In the genomic region with DNA sequence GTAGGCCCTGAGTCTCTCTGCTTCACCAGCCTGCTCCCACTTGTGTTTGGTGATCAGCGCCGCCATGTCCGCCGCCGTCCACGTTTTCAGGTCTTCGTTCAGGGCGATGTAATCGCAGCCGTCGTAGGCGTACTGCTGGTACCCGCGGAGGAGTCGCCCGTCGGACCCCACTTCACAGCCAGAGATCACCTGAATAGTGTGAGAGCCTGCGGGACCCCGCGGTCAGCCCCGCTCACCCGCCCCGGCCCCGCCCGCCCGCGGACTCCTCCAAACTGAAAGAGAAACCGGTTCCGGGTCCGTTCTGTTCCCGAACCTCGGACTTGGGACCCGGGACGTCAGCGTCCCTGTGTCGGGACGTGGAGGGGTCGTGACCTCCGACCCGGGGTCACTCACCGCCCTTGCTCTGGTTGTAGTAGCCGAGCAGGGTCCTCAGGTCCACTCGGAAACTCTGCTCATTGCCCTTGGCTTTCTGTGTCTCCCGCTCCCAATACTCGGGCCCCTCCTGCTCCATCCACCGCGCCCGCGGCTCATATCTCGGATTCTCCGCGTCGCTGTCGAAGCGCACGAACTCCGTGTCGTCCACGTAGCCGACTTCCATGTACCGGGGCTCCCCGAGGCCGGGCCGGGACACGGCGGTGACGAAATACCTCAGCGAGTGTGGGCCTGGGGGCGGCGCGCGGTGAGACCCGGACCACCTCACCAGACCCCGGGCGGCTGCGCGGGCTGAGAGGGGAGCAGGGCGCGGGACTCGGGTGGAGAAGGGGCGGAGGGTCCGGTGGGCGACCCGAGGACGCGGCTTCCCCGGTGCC, we compare ENCODE assay signal across 8 mouse cellular contexts. TPM values are rescaled to one million over a fixed set of nuclear protein-coding genes. Genes with fewer than 3 reads are reported as not detected.
DNase-seq lines count a peak whose midpoint lies in the region; ATAC-seq and TF ChIP-seq lines count a peak whose summit lies in the region.

No protein-coding gene starts in this region.

- H3K9me3 ChIP-seq in heart, embryonic 16.5 days (replicated peaks; ENCODE audit: control insufficient read depth, low read length), result 0 out of 2 replicates have a peak, but pooled peaks cover 2% of the 10 kb centered on the region
- H3K9me3 ChIP-seq in midbrain, embryonic 13.5 days, result no peaks in the 10 kb centered on the region

- peak overlapping the region; percentile 80 for H3K9ac ChIP-seq in heart, embryonic 16.5 days (ENCODE audit: low read length)
- H3K9ac ChIP-seq in midbrain, embryonic 13.5 days (replicated peaks), result peak overlapping the region; percentile 62

- intact Hi-C loops in gastrocnemius, adult 2 months (cut with DNase I), result no loop called here
- intact Hi-C loops in gastrocnemius, postnatal 36 days (cut with DNase I), result no loop called here

- no peaks in the 10 kb centered on the region; the same call in 1 of the 2 replicates for H3K27me3 ChIP-seq in heart, embryonic 16.5 days (ENCODE audit: control insufficient read depth, insufficient read depth, low read length)
- H3K27me3 ChIP-seq in midbrain, embryonic 13.5 days, result peaks cover 39% of the 10 kb centered on the region

- H3K36me3 ChIP-seq in heart, embryonic 16.5 days (ENCODE audit: control insufficient read depth, insufficient read depth), result no peaks in the 10 kb centered on the region
- no peaks in the 10 kb centered on the region for H3K36me3 ChIP-seq in midbrain, embryonic 13.5 days

- no peak for TF ChIP-seq POLR2A in bone marrow, adult 2 months (IDR thresholded peaks at IDR 0.05; ENCODE audit: borderline replicate concordance, control insufficient read depth, low read depth, low read length)

- no peaks in the 10 kb centered on the region; the same call in 1 of the 2 replicates for H3K4me1 ChIP-seq in bone marrow, adult 2 months (ENCODE audit: control insufficient read depth, insufficient read depth, low read length)
- no peaks in the 10 kb centered on the region for H3K4me1 ChIP-seq in heart, embryonic 16.5 days (ENCODE audit: control insufficient read depth, insufficient read depth, low read length)
- H3K4me1 ChIP-seq in midbrain, embryonic 13.5 days (replicated peaks), result peaks cover 12% of the 10 kb centered on the region

- peak; percentile 49; the same call in 1 of the 2 replicates for ATAC-seq in heart, embryonic 16.5 days (replicated peaks; ENCODE audit: extremely low read depth, insufficient read depth, low FRiP score)
- peak; percentile 56 for ATAC-seq in midbrain, embryonic 13.5 days

- peak overlapping the region; percentile 89 for H3K4me3 ChIP-seq in gastrocnemius, adult 2 months
- H3K4me3 ChIP-seq in bone marrow, adult 2 months (replicated peaks; ENCODE audit: control insufficient read depth, low read depth, low read length), result peak overlapping the region; percentile 76
- peak overlapping the region; percentile 78 for H3K4me3 ChIP-seq in heart, embryonic 16.5 days (ENCODE audit: low read length)
- peak overlapping the region; percentile 50 for H3K4me3 ChIP-seq in midbrain, embryonic 13.5 days (replicated peaks)

- H3K27ac ChIP-seq in gastrocnemius, adult 2 months, result peak overlapping the region; percentile 83
- H3K27ac ChIP-seq in bone marrow, adult 2 months (ENCODE audit: control insufficient read depth, insufficient read depth, low read depth, low read length, poor library complexity), result peak overlapping the region; percentile 90
- H3K27ac ChIP-seq in heart, embryonic 16.5 days (ENCODE audit: low read length), result no peak overlapping the region
- no peak overlapping the region for H3K27ac ChIP-seq in midbrain, embryonic 13.5 days

- TF ChIP-seq CTCF in gastrocnemius, adult 2 months (IDR thresholded peaks at IDR 0.05), result no peak
- no peak for TF ChIP-seq CTCF in bone marrow, adult 2 months (IDR thresholded peaks at IDR 0.05; ENCODE audit: control insufficient read depth, insufficient read depth, low read length)

- DNase-seq in gastrocnemius, adult 2 months, result peak; percentile 51
- no peak for DNase-seq in gastrocnemius, postnatal 36 days
- peak; percentile 37 to 50 for DNase-seq in kidney, postnatal 4 days
- DNase-seq in yolk sac, embryonic 10.5 days (ENCODE audit: low spot score), result peak; percentile 21
- no peak for DNase-seq in right cerebral cortex, postnatal 36 days (ENCODE audit: low spot score in 2 of 2)

- WGBS in bone marrow, adult 2 months, result under 1% methylated on average over 87 of the region's 87 CpGs
- 1% methylated on average over 84 of the region's 87 CpGs for WGBS in heart, embryonic 16.5 days
- 2% methylated on average over 87 of the region's 87 CpGs for WGBS in midbrain, embryonic 13.5 days

- peak overlapping the region; percentile 100 for H3K4me2 ChIP-seq in heart, embryonic 16.5 days (ENCODE audit: low read depth, low read length)
- H3K4me2 ChIP-seq in midbrain, embryonic 13.5 days (replicated peaks), result peak overlapping the region; percentile 85

RNA-seq across cellular contexts. Expression of gene H2-K1, which starts 0.6 kb away (rescaled TPM):
- total RNA-seq in gastrocnemius, adult 2 months (2021), result 10 to 100 TPM; 28.2 to 41.1 TPM
- 10 to 100 TPM; 25.6 to 32.9 TPM for total RNA-seq in gastrocnemius, postnatal 36 days (2021)
- 698 and 1,240 TPM in 2 replicates for polyA plus RNA-seq in bone marrow, adult 2 months (2011; ENCODE audit: insufficient read depth, insufficient read length, low replicate concordance, missing spikeins)
- polyA plus RNA-seq in heart, embryonic 16.5 days (2015; fragmentation: Nextera tagmentation; extraction: Ambion mirVana), result 66.0 and 100 TPM in 2 replicates
- 13.5 and 16.0 TPM in 2 replicates for polyA plus RNA-seq in midbrain, embryonic 13.5 days (2015; fragmentation: Nextera tagmentation; extraction: Ambion mirVana)

RNA-seq across cellular contexts. Expression of gene Ring1, which starts 24.9 kb away (rescaled TPM):
- 10 to 100 TPM; 11.6 to 12.8 TPM for total RNA-seq in gastrocnemius, adult 2 months (2021)
- 10 to 100 TPM; 11.7 to 12.4 TPM for total RNA-seq in gastrocnemius, postnatal 36 days (2021)
- 9.0 and 35.7 TPM in 2 replicates for polyA plus RNA-seq in bone marrow, adult 2 months (2011; ENCODE audit: insufficient read depth, insufficient read length, low replicate concordance, missing spikeins)
- 13.0 and 13.7 TPM in 2 replicates for polyA plus RNA-seq in heart, embryonic 16.5 days (2015; fragmentation: Nextera tagmentation; extraction: Ambion mirVana)
- 20.1 and 24.3 TPM in 2 replicates for polyA plus RNA-seq in midbrain, embryonic 13.5 days (2015; fragmentation: Nextera tagmentation; extraction: Ambion mirVana)

RNA-seq across cellular contexts. Expression of gene H2-Ke6, which starts 28.3 kb away (rescaled TPM):
- total RNA-seq in gastrocnemius, adult 2 months (2021), result 10 to 100 TPM; 69.9 to 82.3 TPM
- total RNA-seq in gastrocnemius, postnatal 36 days (2021), result 10 to 100 TPM; 55.5 to 64.2 TPM
- polyA plus RNA-seq in bone marrow, adult 2 months (2011; ENCODE audit: insufficient read depth, insufficient read length, low replicate concordance, missing spikeins), result 120 and 165 TPM in 2 replicates
- 53.0 and 59.1 TPM in 2 replicates for polyA plus RNA-seq in heart, embryonic 16.5 days (2015; fragmentation: Nextera tagmentation; extraction: Ambion mirVana)
- polyA plus RNA-seq in midbrain, embryonic 13.5 days (2015; fragmentation: Nextera tagmentation; extraction: Ambion mirVana), result 80.5 and 91.7 TPM in 2 replicates

RNA-seq across cellular contexts. Expression of gene Slc39a7, which starts 31.9 kb away (rescaled TPM):
- 10 to 100 TPM; 44.6 to 49.5 TPM for total RNA-seq in gastrocnemius, adult 2 months (2021)
- 10 to 100 TPM; 40.8 to 45.2 TPM for total RNA-seq in gastrocnemius, postnatal 36 days (2021)
- polyA plus RNA-seq in bone marrow, adult 2 months (2011; ENCODE audit: insufficient read depth, insufficient read length, low replicate concordance, missing spikeins), result 51.4 and 84.6 TPM in 2 replicates
- 108 and 119 TPM in 2 replicates for polyA plus RNA-seq in heart, embryonic 16.5 days (2015; fragmentation: Nextera tagmentation; extraction: Ambion mirVana)
- polyA plus RNA-seq in midbrain, embryonic 13.5 days (2015; fragmentation: Nextera tagmentation; extraction: Ambion mirVana), result 176 and 180 TPM in 2 replicates

RNA-seq across cellular contexts. Expression of gene Rxrb, which starts 32.1 kb away (rescaled TPM):
- 10 to 100 TPM; 40.5 to 41.7 TPM for total RNA-seq in gastrocnemius, adult 2 months (2021)
- 10 to 100 TPM; 34.5 to 35.3 TPM for total RNA-seq in gastrocnemius, postnatal 36 days (2021)
- 36.0 and 70.9 TPM in 2 replicates for polyA plus RNA-seq in bone marrow, adult 2 months (2011; ENCODE audit: insufficient read depth, insufficient read length, low replicate concordance, missing spikeins)
- 33.7 and 34.5 TPM in 2 replicates for polyA plus RNA-seq in heart, embryonic 16.5 days (2015; fragmentation: Nextera tagmentation; extraction: Ambion mirVana)
- 57.9 and 62.7 TPM in 2 replicates for polyA plus RNA-seq in midbrain, embryonic 13.5 days (2015; fragmentation: Nextera tagmentation; extraction: Ambion mirVana)

Comparison
In these comparisons a context has a peak if more than half of its experiments do, and no peak if none do; other contexts are left out.
1. DNase-seq: peak in gastrocnemius, adult 2 months (single experiment), kidney, postnatal 4 days (2 of 2) and yolk sac, embryonic 10.5 days (single experiment); none in gastrocnemius, postnatal 36 days (0 of 2) and right cerebral cortex, postnatal 36 days (0 of 2).
2. H3K27ac ChIP-seq: peak in gastrocnemius, adult 2 months (single experiment) and bone marrow, adult 2 months (single experiment); none in heart, embryonic 16.5 days (single experiment) and midbrain, embryonic 13.5 days (single experiment).
3. Peak in every context shown above with its lines, with median percentiles within 50 percentile points of each other: H3K4me3 ChIP-seq.